Mouse (Mus musculus) spleen, adult 2 months (tissue): ENCODE measurements around the gene Nedd9.

Experiments used
- CTCF ChIP-seq: fragments of 200-500 bp; IDR thresholded peaks from 2 replicates; pipeline ENCODE4 v1.5.1; 2011; ENCODE audit warnings: mild to moderate bottlenecking, inconsistent platforms; ENCODE audit not compliant: insufficient read depth, insufficient read length, insufficient replicate concordance; ENCODE audit errors: extremely low read depth
- POLR2A ChIP-seq: fragments of 200-500 bp; IDR thresholded peaks from 2 replicates; pipeline ENCODE4 v1.6.1; 2011; ENCODE audit warnings: low read depth, low read length, inconsistent platforms

GRCm38 (mm10) chr13:41362909-41363308 is 124.3 kb downstream of the Nedd9 start:
- TF ChIP-seq CTCF (no peak), POLR2A (no peak)
